In the genomic region with DNA sequence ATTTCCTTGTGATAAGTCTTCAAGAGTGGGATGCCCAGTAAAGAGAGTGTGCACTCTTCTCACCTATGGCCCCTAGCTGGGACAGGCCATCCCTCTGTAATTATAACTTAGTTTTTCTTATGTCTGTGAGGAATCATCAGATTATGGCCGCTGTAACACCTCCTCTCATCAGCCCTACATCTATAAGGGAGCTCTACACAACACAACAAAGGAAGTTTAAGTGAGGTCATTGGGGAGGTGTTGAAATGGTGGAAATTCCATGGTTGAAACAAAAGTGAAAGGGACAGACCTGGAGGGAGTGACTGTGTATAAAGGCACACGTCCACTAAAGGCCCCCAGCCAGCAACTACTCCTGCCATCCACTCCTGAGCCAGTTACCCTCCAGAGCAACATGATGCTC, we compare ENCODE assay signal across 25 mouse cellular contexts. TPM values are rescaled to one million over a fixed set of nuclear protein-coding genes. Genes with fewer than 3 reads are reported as not detected.
DNase-seq lines count a peak whose midpoint lies in the region; ATAC-seq and TF ChIP-seq lines count a peak whose summit lies in the region.
"Had no signal": no experiment of that assay in that cellular context is flagged by ENCODE, and none has a peak within 500 bp of the region (broad histone marks: within the 10 kb centered on the region; RNA-seq: fewer than 3 reads in every experiment).

A gene (plus strand): TSS at position 301 of the 400 bp plus-strand sequence.

- ATAC-seq in megakaryocyte, adult 5-6 weeks (ENCODE audit: poor library complexity, severe bottlenecking): no peak
- ATAC-seq in neutrophil, adult 5-6 weeks (ENCODE audit: extremely low read depth, insufficient number of reproducible peaks, low FRiP score, poor library complexity, severe bottlenecking): peak; percentile 40; the same call in 1 of the 2 replicates
- ATAC-seq: forebrain, embryonic 14.5 days; forebrain, embryonic 16.5 days had no signal

- TF ChIP-seq CTCF in bone marrow macrophage, adult 2 months (IDR thresholded peaks at IDR 0.05; ENCODE audit: low read depth, low read length): no peak

- no peaks in the 10 kb centered on the region for H3K27me3 ChIP-seq in megakaryocyte, embryonic 14.5 days (replicated peaks)
- H3K27me3 ChIP-seq in embryonic facial prominence, embryonic 10.5 days (replicated peaks; ENCODE audit: low read depth, poor library complexity, severe bottlenecking): no peaks in the 10 kb centered on the region
- H3K27me3 ChIP-seq: embryonic facial prominence, embryonic 13.5 days; embryonic facial prominence, embryonic 15.5 days had no signal

- peaks cover 41% of the 10 kb centered on the region for H3K4me1 ChIP-seq in megakaryocyte, embryonic 14.5 days
- peaks cover 50% of the 10 kb centered on the region for H3K4me1 ChIP-seq in bone marrow macrophage, adult 2 months (ENCODE audit: control insufficient read depth, insufficient read depth, low read length)
- no peaks in the 10 kb centered on the region for H3K4me1 ChIP-seq in embryonic facial prominence, embryonic 10.5 days
- H3K4me1 ChIP-seq: embryonic facial prominence, embryonic 15.5 days had no signal

- peak within 1 kb of the TSS; percentile 46 for H3K4me3 ChIP-seq in megakaryocyte, embryonic 14.5 days (replicated peaks)
- peak within 1 kb of the TSS; percentile 10; the same call in 1 of the 2 replicates for H3K4me3 ChIP-seq in bone marrow macrophage, adult 2 months (ENCODE audit: insufficient read depth, low read length)
- no peak within 1 kb of the TSS for H3K4me3 ChIP-seq in embryonic facial prominence, embryonic 10.5 days
- H3K4me3 ChIP-seq: embryonic facial prominence, embryonic 13.5 days; embryonic facial prominence, embryonic 15.5 days had no signal

- no peak for TF ChIP-seq POLR2A in bone marrow macrophage, adult 2 months (IDR thresholded peaks at IDR 0.05; ENCODE audit: borderline replicate concordance, low read depth, low read length)

- peak within 1 kb of the TSS; percentile 15 for H3K27ac ChIP-seq in bone marrow macrophage, adult 2 months (ENCODE audit: insufficient read depth, low read depth, low read length)
- no peak within 1 kb of the TSS for H3K27ac ChIP-seq in embryonic facial prominence, embryonic 10.5 days (replicated peaks)
- H3K27ac ChIP-seq: embryonic facial prominence, embryonic 13.5 days; embryonic facial prominence, embryonic 15.5 days had no signal

- H3K9me3 ChIP-seq in megakaryocyte, embryonic 14.5 days: no peaks in the 10 kb centered on the region
- no peaks in the 10 kb centered on the region for H3K9me3 ChIP-seq in embryonic facial prominence, embryonic 10.5 days
- H3K9me3 ChIP-seq: embryonic facial prominence, embryonic 13.5 days; embryonic facial prominence, embryonic 15.5 days; G1E had no signal

- WGBS in embryonic facial prominence, embryonic 10.5 days: 76% methylated on average over 2 of the region's 2 CpGs

- DNase-seq in induced T-regulatory cell, adult 2 months (ENCODE audit: low read depth): peak; percentile 48
- no peak for DNase-seq in heart, adult 8-10 months (ENCODE audit: low spot score)
- DNase-seq in right cerebral cortex, adult 18-20 months: no peak
- DNase-seq in embryonic facial prominence, embryonic 10.5 days (ENCODE audit: low spot score): no peak
- DNase-seq: adrenal gland, adult 2 months; adrenal gland, postnatal 10 days; adrenal gland, postnatal 25 days; cerebellum, adult 11-12 months; cerebellum, adult 2 months; cerebellum, adult 9-10 months; cerebellum, postnatal 10 days; cerebellum, postnatal 25 days had no signal

- H3K36me3 ChIP-seq in megakaryocyte, embryonic 14.5 days (replicated peaks; ENCODE audit: low read length): no peaks in the 10 kb centered on the region
- H3K36me3 ChIP-seq in embryonic facial prominence, embryonic 10.5 days (replicated peaks): no peaks in the 10 kb centered on the region
- H3K36me3 ChIP-seq: embryonic facial prominence, embryonic 13.5 days; embryonic facial prominence, embryonic 15.5 days; G1E had no signal

RNA-seq across cellular contexts. Expression of the gene that starts here (rescaled TPM):
- polyA plus RNA-seq in megakaryocyte, embryonic 14.5 days (2012; ENCODE audit: insufficient read depth, low replicate concordance): 0.13 TPM in 1 of 2 replicates, not detected in the other
- 1.5 and 1.8 TPM in 2 replicates for total RNA-seq in megakaryocyte, adult 5-6 weeks (2015)
- 1.8 and 2.0 TPM in 2 replicates for total RNA-seq in megakaryocyte, adult 5-6 weeks (2017)
- polyA plus RNA-seq in bone marrow macrophage, adult 2 months (2012; ENCODE audit: insufficient read depth, insufficient read length, missing spikeins): 1.6 and 1.9 TPM in 2 replicates
- total RNA-seq in neutrophil, adult 5-6 weeks (2017): 37.2 and 40.6 TPM in 2 replicates
- under 1 TPM in 1 of 4 experiments, not detected in 3; 0.09 TPM for total RNA-seq in heart, adult 8-10 months (2022)
- not detected in 2 replicates for polyA plus RNA-seq in embryonic facial prominence, embryonic 10.5 days (2016; fragmentation: Nextera tagmentation; extraction: Ambion mirVana)
- total RNA-seq: adrenal gland, adult 2 months; adrenal gland, postnatal 10 days; adrenal gland, postnatal 25 days; adrenal gland, postnatal 4 days had no signal
- polyA plus RNA-seq: C2C12; embryonic facial prominence, embryonic 11.5 days; embryonic facial prominence, embryonic 13.5 days; embryonic facial prominence, embryonic 15.5 days; forebrain, embryonic 11.5 days; forebrain, embryonic 14.5 days; forebrain, embryonic 16.5 days; G1E had no signal

Comparison
In these comparisons a context has a peak if more than half of its experiments do, and no peak if none do; other contexts are left out.
1. RNA of the gene that starts here (total RNA-seq): 37.2 to 40.6 TPM in neutrophil, adult 5-6 weeks; 1.5 to 2.0 TPM in megakaryocyte, adult 5-6 weeks and 0.09 TPM in heart, adult 8-10 months; every median in the first group is over 10 times any median in the second.